Mouse (Mus musculus) spleen, postnatal 36 days (tissue): ENCODE results near the gene Hist1h2bk.

Experiments
- DNase-seq, 2 experiments: peaks; one replicate each; pipeline ENCODE4 v3.0.0; 2022; ENCODE audit warnings: low spot score in 2 of 2, mixed read lengths in 1 of 2

Hist1h2bk gene

DNA sequence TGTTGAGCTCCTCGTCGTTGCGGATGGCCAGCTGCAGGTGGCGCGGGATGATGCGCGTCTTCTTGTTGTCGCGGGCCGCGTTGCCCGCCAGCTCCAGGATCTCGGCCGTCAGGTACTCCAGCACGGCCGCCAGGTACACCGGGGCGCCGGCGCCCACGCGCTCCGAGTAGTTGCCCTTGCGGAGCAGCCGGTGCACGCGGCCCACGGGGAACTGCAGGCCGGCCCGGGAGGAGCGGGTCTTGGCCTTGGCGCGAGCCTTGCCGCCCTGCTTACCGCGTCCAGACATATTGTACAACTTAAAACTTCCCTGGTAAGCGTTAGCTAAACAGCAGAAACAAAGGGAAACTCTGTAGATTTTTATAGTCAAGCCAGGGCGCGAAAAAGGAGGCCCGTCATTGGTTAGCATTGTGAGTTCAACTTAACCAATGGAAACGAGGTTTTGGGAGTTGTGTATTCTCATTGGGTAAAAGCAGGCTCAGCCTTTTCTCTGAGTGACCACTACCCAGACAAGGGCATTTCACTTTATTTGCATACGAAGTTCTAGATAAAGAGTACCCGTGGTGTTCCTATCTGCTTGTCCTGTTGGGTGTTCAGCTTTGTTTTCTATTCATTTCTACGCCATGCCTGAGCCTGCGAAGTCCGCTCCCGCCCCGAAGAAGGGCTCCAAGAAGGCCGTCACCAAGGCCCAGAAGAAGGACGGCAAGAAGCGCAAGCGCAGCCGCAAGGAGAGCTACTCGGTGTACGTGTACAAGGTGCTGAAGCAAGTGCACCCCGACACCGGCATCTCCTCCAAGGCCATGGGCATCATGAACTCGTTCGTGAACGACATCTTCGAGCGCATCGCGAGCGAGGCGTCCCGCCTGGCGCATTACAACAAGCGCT is at the start of gene Hist1h2bk, which contains the start of gene Hist1h2ah:
Gene Hist1h2bk, plus strand, starts transcription at position 604 of the 882 bp plus-strand sequence.
Gene Hist1h2ah, minus strand, starts transcription at position 302 of the 882 bp plus-strand sequence.
- peak; percentile 86 to 93 for DNase-seq

DNA sequence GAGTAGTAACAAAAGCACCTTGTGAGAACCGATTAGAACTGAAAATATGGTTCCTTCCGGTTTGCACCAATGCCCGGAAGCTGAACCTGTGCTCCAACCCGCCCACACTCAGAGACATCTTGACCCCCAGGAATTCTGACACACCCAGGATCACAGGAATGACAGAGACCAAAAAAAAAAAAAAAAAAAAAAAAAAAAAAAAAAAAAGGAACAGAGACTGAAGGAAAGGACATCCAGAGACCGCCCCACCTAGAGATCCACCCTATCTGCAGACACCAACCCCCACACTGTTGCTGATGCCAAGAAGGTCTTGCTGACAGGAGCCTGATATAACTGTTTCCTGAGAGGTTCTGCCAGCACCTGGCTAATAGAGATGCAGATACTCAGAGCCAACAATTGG is 43.1 kb upstream of the Hist1h2bk start:
- no peak for DNase-seq

DNA sequence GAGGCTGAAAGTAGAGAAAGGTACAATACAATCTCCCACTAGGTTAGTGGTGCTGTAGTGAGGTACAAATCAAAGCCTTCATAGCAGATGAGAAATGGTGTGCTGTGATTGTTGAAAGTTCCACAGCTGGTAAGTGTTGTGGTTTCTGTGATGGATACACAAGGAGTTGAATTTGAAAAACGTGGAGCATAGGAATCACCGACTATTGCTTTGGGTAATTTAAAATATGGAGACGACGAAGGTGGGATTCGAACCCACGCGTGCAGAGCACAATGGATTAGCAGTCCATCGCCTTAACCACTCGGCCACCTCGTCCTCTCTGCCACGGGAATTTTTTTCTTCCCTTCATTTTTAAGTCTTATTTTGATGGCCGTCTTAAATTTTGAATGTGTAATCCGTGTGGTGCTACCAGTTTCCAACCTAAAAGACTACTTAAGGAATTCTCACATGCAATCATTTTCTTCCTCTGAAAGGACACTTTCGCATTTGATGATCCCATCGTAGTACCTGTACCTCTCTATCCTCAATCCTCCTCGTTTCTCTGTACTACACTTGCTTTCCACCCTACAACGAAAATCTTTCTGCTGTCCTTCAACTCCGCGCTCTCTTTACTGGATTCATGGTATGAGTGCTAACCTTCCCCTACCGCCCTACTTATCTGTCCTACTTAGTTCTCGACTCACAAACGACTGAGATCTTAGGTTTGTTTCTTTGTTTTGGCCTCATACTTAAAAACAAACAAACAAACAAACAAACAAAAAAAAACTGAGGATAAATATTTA is 41.5 kb upstream of the Hist1h2bk start:
- no peak for DNase-seq

DNA sequence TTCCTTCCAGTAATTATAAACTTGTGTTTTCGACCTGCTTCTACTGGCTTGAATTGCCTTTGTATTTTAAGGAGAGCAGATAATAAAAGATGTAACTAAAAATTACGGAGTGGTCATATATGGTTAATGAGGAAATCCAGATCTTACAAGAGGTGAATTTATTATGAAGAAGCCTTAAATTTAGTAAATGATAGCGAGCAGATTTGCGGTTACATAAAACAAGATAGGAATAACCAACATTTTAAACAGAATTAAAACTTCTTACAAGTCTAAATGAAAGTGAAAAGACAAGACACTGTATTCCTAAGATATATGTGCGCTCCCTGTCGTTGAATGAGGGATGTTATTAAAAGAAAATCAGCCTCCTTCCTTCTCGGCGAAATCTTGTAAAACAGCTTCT is 40.8 kb upstream of the Hist1h2bk start:
- no peak for DNase-seq

DNA sequence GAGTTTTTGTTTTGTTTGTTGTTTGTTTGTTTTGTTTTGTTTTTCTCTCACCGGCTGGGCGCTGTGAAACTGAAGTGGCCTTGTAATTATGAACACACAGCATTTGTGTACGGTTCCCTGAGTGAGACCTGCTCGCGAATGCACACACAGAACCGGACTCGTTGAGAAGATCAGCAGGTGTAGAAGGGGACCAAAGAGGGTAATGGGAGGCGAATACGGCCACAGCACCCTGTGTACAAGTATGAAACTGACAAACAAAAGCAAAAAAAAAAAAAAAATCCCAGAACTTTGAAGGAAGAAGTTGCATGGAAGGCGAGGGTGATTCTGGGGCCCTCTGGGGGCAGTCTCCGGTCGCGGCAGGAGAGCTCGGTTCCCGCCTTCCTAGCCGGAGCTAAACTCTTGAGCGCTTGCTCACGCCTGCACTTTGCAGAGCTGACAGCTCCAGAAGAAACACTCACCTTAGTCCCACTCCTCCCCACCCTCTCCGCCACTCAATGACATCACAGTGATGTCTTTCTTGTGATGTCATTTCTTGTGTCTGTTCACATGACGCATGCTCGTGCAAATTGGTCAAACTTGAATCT is 40.2 kb upstream of the Hist1h2bk start:
- peak in 1 of 2 experiments; percentile 29 for DNase-seq

DNA sequence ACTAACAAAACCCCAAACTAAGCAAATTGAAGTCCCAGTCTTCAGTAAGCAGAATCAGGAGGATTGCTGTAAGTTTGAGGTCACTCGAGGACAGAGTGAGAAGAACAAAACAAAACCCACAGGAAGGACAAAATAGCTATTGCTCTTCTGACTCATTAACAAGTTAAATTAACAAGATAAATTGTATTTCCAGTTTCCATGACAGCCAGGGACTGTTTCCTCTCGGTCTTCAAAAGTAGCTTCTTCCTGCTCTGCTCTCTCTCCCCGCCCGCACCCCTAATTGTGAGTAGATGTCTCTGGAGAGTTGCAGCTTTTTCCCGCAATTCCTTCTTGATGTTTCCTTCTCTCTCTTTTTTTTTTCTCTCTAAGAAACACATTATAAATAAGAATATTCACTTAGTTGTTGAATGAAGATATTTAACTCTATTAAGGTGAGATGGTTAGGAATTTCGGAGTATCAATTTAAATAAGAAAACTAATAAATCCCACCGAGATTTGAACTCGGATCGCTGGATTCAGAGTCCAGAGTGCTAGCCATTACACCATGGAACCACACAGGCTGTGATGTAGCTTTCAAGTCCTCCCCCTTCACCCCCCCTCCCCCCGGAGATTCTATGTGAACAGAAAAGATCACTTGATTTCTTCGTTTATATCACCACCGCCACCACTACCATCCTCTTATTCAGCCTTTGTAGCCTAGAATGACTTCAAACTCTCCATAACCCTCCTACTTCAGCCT is 39.4 kb upstream of the Hist1h2bk start:
- DNase-seq, result no peak

DNA sequence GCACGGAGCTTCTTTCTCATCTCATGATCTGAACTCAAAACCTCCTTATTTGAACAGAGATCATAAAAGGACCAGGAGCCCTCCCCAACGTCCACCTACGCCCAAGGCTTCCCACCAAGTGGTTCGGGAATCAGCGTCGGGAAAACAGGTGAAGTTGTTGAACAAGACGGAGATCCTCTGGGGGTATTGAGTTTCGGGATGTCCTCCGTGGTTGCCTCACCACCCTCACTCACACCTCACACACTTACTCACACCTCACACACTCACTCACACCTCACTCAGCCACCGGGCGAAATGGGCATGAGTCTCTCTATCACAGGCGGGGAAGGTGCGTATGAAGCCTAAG is 38.9 kb upstream of the Hist1h2bk start:
- DNase-seq, result no peak

DNA sequence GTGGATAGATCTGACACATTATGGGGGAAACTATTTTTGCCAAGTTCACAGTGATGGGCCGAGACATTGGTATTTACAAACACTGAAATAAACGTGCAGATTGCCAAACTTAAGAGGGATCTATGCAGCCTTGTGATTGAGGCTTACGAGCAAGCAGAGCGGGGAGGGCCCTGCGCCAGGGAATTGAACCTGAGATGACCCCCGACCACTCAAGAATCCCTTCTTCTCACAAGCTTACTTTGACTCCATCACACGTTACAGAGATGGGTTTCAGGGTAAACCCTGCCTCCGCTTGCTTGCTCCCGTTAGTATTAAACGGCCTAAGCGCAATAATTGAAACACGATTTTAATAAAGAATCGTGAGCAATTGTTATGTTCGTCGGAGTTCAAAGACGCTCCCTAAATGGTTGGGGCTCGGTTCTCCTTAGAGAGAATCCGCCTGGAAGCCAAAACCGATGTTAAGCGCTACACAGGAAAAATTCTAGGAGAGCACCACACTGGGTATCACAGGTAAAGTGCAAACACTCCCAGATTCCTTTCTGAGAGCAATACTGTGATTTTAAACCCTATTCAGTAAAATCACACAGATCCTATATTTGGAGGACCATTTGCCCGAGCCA is 38.4 kb upstream of the Hist1h2bk start:
- no peak for DNase-seq

DNA sequence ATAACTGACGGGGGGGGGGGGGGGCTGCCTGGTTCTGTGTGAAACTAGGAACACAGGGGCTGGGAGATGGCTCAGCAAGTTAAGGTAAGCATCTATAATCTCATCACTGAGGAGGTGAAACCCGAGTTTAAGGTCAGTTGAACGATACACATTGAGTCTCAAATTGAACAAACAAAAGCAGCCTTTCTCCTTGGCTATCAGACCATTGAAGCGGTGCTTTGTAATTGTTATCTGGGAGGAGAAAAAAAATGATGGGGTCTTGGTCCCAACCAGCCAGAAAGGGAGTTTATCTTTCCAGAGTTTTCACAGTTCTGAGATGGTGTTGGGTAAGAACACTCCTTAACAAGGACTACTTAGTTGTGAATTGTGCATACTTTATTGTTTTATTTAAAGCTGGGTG is 37.8 kb upstream of the Hist1h2bk start:
- DNase-seq, result no peak

DNA sequence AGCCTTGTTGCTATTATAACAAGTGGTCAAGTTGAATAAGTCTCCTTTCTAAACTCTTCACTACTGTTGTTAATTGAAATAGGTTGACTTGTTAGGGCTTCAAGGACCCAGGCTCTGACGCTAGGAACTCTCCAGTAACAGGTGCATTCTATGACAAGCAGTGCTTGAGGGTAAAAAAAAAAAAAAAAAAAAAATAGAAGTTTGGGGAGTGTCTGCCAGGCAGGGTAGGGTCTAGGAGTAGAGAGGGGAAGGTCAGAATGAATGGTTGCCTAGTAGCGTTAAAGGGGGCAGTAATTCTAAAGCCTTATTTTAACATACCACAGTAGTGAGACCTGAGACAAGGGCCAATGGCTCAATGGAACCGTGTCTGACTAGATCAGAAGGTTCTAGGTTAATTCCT is 37.3 kb upstream of the Hist1h2bk start:
- DNase-seq, result no peak

DNA sequence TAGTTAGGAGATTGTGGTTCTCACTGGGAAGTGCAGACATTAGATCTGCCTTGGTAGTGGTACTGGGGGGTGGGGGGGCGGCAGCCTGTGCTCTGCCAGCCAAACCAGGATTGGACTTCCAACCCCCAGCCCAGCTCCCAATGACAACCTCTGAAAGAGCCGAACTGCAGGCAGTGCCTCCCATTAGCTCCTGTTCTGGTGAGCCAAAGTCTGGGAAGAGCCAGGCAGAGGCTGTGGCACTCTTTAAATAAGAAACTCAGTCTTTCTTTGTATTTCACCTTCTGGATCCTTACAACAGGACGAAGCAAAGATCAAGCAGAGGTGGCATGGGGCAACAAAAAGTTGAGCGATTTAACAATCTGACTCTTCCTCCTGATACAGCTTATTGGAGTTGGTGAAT is 36.5 kb upstream of the Hist1h2bk start:
- no peak for DNase-seq

DNA sequence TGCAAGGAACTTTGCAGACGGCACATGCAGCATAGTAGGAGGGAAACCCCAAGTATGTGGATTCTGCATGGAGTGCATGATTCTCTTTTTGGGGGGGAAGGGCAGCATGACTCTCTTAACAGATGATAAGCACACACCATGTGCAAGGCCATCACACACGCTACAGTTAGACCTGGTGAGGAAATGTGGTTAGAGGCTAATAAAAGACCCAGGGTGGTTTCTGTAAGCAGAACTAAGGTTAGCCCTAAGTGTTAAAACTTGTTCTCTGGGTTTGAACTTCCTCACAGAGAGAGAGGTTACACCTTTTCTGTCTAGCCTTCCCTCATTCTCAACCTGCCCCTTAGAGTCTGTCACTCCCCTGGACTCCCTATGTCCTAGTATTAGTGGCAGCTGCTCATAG is 34.3 kb upstream of the Hist1h2bk start:
- no peak for DNase-seq

DNA sequence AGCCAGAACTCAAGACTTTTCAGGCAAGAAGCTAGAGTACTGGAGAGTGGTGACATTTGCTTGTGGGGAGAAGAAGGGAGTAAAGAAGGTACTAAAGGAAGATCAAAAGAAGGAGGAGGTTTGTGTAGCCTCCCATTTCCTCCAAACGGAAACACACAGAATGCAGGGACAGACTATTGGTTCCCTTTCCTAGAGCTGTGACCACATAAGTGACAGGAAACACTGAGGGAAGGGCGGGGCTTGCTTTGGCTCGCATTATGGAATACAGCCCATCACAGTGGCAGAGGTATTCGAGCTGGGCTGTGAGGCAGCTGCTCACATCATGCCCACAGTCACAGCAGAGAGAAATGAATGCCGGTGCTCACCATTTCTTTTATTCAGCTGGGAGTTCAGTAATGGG is 33.8 kb upstream of the Hist1h2bk start:
- DNase-seq, result no peak

DNA sequence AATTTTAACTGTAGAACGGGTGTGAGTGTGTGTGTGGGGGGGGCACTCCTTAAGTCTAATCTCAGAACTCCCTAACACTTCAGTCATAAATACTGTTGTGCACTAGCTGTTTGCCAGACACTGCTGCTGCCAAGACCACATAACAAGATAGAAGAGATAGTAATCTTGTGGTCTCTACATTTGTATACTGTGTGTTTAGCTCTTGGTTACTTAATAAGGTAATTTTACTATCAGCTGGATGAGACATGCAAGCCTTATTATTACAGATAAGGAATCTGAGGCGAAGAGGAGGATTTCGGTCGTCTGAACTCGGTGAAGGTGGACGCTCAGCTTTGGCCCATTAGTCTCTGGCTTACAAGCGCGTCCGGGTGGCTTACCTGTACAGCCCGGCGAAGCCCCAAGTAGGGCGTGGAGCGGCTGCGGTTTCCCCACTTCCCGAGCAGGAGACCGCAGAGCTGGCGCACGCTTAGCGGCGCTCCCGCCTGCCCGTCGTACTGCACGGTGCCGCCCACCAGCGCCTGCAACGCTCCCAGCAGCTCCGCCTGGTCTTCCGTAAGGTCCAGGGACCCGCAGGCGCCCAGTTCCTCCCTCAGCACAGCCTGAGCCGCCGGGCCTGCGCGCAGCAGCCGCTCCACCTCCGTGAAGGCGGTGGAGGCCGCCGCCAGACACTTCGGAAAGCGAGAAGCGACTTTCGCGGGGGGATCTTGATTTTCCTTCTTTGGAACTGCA is 29.9 kb upstream of the Hist1h2bk start:
- DNase-seq, result peak; percentile 55 to 65

DNA sequence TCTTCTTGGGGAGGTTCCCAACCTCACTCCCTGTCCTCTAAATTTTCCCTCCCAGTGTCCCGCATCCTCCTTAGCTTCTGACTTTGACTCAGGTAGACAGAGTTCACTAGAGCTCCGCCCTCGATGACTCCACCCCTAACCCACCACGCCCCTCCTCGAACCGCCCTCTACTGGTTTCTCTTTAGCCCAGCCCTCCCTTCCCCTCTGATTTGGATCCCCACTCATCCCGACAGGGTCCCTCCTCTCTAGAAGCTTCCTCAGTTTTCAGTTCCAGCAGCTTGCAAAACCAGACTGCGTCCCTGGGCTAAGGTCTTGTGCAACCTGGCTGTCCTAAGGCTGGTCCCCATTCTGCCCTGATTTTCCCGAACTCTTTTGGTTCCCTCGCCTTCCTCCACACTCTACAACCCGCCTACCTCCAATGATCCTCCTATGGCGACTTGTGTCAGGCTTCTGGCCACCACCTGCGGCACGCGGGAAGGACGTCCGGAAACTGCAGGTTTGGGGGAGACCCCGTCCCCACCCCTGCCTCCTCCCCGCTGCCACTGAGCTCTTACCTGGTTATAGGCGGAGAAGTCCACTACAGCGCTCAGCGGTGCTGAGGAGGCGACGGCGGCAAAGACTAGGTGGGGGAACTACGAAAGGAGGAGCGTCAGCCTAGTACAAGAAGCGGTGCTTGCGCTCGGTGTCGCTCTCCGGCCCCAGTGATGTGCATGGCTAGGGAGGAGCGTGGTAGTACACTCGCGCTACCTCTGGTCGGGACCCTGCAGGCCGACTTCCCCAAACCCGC is 29.1 kb upstream of the Hist1h2bk start:
- DNase-seq, result peak; percentile 63 to 69

DNA sequence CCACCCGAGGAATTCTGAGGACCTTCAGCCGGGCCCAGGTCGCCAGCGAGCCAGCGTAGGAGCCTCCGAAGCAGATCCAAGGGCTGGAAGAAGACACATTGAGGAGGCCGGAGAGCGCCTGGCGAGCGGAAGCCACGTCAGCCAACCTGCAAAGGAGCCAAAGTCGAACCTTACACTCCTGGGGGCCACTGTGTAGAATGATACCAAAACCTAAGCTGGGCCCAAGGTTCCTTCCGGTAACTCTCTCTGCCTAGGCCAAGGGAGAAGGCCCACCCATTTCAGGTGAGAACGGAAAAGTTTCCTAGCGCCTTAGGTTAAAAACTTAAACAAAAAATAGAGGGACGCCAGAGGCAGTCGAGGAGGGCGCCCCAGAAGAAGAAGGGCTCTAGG is 28.6 kb upstream of the Hist1h2bk start:
- no peak for DNase-seq

DNA sequence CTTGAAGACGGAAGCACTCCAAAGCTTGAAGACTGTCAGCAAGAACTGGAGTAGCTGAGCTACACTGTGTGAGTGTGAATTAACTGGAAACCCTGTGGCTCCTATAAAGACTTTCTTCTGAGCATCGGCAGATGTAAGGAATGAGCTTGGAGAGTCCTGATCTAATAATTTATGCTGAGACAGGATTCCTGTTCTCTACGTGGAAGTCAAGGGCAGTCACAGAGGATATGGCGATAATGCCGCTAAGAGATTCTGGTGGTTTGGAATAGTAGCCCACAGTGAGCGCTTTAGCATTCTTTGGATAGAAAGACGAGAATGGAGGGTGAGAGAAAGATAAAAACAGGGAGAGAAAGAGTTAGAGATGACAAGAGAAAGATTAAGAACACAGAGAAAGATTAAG is 27.8 kb upstream of the Hist1h2bk start:
- DNase-seq, result no peak

DNA sequence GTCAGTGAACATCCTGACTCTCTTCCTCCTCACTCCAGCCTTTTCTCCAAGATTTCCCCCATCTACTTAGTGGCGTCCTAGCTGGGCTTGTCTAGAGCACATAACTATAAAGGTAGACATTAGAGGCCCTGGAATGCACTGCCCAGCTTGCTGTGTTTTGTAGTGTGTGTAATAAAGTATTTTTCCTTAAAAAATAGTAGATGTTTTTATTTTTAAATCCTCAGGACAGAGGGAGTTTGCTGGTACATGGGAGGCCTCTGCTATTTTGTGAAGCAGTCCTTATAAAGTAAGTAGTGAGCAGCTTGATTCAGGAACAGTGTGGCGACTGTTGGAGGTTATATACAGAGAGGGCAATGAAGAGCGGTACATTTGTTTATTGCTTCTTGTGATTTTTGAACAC is 27.0 kb upstream of the Hist1h2bk start:
- no peak for DNase-seq

DNA sequence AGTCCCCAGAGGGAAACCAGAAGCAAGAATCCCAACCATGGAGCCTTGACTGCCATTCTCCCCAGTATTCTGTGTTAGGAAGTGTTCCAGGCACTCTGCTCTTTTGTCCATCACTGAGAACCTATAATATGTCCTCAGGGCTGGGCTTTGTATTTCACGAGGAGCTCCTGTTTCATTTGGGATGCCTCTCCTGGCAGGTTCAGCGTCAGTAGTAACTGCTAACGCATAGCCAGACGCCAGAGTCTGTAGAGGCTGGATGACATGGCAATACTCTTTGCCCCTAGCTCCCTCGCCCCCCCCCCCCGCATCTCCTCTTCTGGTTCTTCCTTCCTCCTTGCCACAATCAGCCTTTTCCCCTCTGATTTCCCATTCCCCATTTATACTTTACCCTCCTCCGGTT is 26.0 kb upstream of the Hist1h2bk start, which contains the start of gene Prss16:
Gene Prss16, minus strand, starts transcription at position 101 of the 400 bp plus-strand sequence.
- no peak for DNase-seq

DNA sequence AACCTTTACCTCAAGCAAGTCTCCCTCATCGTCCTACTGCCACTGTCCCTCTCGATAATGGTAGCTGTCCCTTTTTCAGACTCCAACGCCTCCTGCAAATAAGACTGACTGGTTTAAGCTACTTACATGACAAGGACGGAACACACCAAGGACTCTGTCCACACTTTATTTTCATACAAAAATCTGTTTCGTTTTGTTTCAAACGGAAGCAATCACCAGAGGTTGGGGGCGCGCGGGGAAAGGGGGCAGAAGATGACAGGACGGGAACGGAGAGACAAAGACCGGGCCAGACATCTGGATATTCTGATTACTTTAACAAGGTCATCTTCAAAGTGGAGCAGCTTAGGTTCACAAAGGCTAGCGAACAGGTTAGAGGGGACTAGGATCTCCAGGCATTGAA is 22.0 kb upstream of the Hist1h2bk start:
- DNase-seq, result no peak
